Mouse (Mus musculus) kidney, embryonic 14.5 days (tissue): ENCODE measurements at regions not wholly inside any gene's neighbourhood (a gene's known extent, or its start where the extent isn't known, plus 50 kb on each side); places are given as distances from the start of the nearest gene placed in this dataset.

Experiments
- ATAC-seq: fragments of 200-750 bp; cut with Nextera tagmentation; 2 replicates; pipeline ENCODE4 v1.8.0; 2017; ENCODE audit warnings: moderate number of reproducible peaks, mild to moderate bottlenecking, moderate TSS enrichment, moderate library complexity; ENCODE audit not compliant: low FRiP score, low TSS enrichment
- H3K27ac ChIP-seq: fragments of 300-500 bp; sonication (generic); 2 replicates; pipeline ENCODE4 v1.5.1; 2014; ENCODE audit warnings: low read depth, mild to moderate bottlenecking, low read length, moderate library complexity, mixed read lengths
- H3K27me3 ChIP-seq: fragments of 300-500 bp; sonication (generic); 2 replicates; pipeline ENCODE4 v1.6.1; 2014; ENCODE audit warnings: mild to moderate bottlenecking, low read length; ENCODE audit not compliant: control insufficient read depth, insufficient read depth
- H3K36me3 ChIP-seq: fragments of 300-500 bp; sonication (generic); 2 replicates; pipeline ENCODE4 v1.6.1; 2014; ENCODE audit warnings: low read length, mixed read lengths; ENCODE audit not compliant: control insufficient read depth, insufficient read depth
- H3K4me1 ChIP-seq: fragments of 300-500 bp; sonication (generic); 2 replicates; pipeline ENCODE4 v1.6.1; 2014; ENCODE audit warnings: low read length, mixed read lengths; ENCODE audit not compliant: control insufficient read depth, insufficient read depth
- H3K4me2 ChIP-seq: fragments of 300-500 bp; sonication (generic); replicated peaks from 2 replicates; pipeline ENCODE4 v1.6.1; 2014; ENCODE audit warnings: low read depth, mild to moderate bottlenecking, low read length
- H3K4me3 ChIP-seq: fragments of 300-500 bp; sonication (generic); 2 replicates; pipeline ENCODE4 v1.5.1; 2014; ENCODE audit warnings: mild to moderate bottlenecking, low read length
- H3K9ac ChIP-seq: fragments of 300-500 bp; sonication (generic); 2 replicates; pipeline ENCODE4 v1.6.1; 2014; ENCODE audit warnings: low read depth, mild to moderate bottlenecking, low read length, moderate library complexity
- H3K9me3 ChIP-seq: fragments of 300-500 bp; sonication (generic); 2 replicates; pipeline ENCODE4 v1.6.1; 2016; ENCODE audit warnings: low read length; ENCODE audit not compliant: control insufficient read depth
- WGBS: fragments of 180-500 bp; shearing (Covaris S2); extraction: QIAGEN DNeasy Blood & Tissue Kit; methylation state at CpG from one replicate; pipeline ENCODE4 v1.1.7; 2014; 5-methylcytosine and 5-hydroxymethylcytosine counted together

DNA sequence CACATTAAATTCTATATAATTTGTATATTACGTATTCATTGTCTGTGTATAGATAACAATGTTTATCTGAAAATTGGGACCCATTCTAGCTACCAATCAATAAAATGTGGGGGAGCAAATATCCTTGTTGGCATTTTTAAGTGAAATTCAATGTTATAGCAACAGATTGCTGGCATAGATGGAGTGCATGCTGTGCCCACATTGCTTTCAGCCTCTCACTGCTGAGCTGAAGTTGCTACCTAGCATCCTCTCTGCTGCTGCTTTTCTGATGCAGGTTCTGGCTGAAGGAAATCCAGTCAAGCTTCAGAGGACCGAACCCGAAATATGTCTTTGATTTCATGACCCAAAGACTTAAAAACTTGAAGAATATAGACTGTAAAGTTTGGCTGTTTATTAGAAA is 80.0 kb upstream of the Scel start:
- no peaks in the 10 kb centered on the region for H3K36me3 ChIP-seq
- no peaks in the 10 kb centered on the region for H3K9me3 ChIP-seq
- H3K4me3 ChIP-seq: no peak overlapping the region
- no peak overlapping the region for H3K9ac ChIP-seq
- 95% methylated on average over 3 of the region's 3 CpGs for WGBS
- no peak for ATAC-seq
- no peaks in the 10 kb centered on the region for H3K4me1 ChIP-seq
- no peak overlapping the region for H3K27ac ChIP-seq
- no peaks in the 10 kb centered on the region for H3K27me3 ChIP-seq
- no peak overlapping the region for H3K4me2 ChIP-seq

GRCm38 (mm10) chr14:103427873-103428272 is 81.3 kb upstream of the Mycbp2 start:
- 87% methylated on average over 2 of the region's 2 CpGs for WGBS
- ATAC-seq: no peak
- no peaks in the 10 kb centered on the region for H3K36me3 ChIP-seq
- no peak overlapping the region for H3K4me3 ChIP-seq
- H3K4me2 ChIP-seq: no peak overlapping the region
- H3K27ac ChIP-seq: no peak overlapping the region
- H3K9ac ChIP-seq: no peak overlapping the region
- no peaks in the 10 kb centered on the region for H3K27me3 ChIP-seq
- H3K4me1 ChIP-seq: no peaks in the 10 kb centered on the region
- H3K9me3 ChIP-seq: no peaks in the 10 kb centered on the region

DNA sequence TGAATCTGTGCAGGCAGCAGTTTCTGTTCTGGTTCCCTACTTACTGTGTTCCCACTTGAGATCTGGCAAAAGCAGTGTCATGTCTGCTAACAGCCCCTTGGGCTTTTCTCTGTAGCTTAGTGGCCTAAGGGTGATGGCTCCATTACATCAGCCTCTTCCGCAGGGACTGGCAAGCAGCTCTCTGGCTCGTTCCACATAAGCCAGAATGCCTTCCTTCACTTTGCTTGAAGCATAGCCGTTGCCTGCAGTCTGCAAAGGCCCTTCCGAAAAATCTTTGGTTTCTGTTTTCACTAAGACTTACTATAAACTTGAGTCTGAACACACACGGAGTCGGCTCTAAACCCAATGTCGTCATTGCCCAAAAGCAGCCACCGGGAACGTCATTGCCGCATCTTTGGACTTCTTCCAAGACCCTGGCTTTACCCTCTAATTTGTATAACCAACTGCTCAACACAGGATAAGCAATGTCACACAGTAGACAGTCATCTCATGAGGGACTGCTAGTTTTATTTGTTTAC is 74.8 kb upstream of the Mycbp2 start:
- no peak overlapping the region for H3K9ac ChIP-seq
- no peak for ATAC-seq
- no peak overlapping the region for H3K27ac ChIP-seq
- 86% methylated on average over 10 of the region's 10 CpGs for WGBS
- H3K27me3 ChIP-seq: no peaks in the 10 kb centered on the region
- no peaks in the 10 kb centered on the region for H3K4me1 ChIP-seq
- H3K4me2 ChIP-seq: no peak overlapping the region
- H3K4me3 ChIP-seq: no peak overlapping the region
- no peaks in the 10 kb centered on the region for H3K36me3 ChIP-seq
- H3K9me3 ChIP-seq: no peaks in the 10 kb centered on the region

DNA sequence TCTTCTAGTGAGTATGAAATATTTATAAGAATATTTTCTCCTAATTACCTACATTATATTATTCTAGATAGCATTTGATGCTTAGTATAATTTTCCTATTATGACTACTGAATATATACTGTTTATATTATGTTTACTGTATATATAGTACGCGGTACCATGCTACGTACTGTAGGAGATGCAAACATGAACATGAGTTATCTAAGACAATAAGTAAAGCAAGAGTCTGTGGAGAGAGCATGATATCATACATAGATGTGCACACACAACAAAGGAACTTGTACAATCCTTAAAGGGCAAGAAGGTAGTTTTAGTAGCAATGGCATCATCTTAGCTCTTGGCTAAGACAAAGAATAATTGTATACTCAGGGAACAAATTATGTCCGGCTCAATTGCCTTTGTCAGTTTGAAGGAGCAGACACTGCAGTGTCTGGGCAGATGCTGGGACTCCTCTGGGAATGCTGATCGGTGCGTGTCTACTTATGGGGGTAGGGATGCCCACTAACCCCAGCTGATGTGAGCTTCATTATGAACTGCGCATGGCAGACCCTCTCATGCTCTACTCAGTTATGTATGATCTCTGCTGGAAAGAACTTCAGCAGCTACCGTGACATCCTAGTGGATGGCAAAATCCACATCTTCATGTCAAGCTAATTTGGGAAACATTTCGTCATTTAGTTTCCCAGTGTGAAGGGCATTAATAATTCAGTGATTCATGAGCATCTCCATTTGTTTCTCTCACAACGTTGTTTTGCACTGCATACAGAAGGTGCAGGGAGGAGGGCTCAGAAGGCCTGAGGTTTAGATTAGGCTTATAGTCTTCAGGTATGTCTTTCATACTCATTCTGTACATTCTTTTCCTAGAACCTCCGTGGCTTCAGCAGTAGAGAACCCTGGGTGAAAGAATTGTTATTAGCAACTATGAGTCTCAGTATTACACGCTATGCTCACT is 70.8 kb upstream of the Mycbp2 start:
- H3K9me3 ChIP-seq: no peaks in the 10 kb centered on the region
- H3K4me1 ChIP-seq: no peaks in the 10 kb centered on the region
- H3K4me3 ChIP-seq: no peak overlapping the region
- no peak overlapping the region for H3K4me2 ChIP-seq
- H3K36me3 ChIP-seq: no peaks in the 10 kb centered on the region
- no peaks in the 10 kb centered on the region for H3K27me3 ChIP-seq
- H3K27ac ChIP-seq: no peak overlapping the region
- ATAC-seq: no peak
- 84% methylated on average over 12 of the region's 12 CpGs for WGBS
- H3K9ac ChIP-seq: no peak overlapping the region

- H3K4me2 ChIP-seq: no peak overlapping the region
- no peak overlapping the region for H3K9ac ChIP-seq
- H3K4me3 ChIP-seq: no peak overlapping the region
- H3K27ac ChIP-seq: no peak overlapping the region
- no peaks in the 10 kb centered on the region for H3K36me3 ChIP-seq
- no peaks in the 10 kb centered on the region for H3K9me3 ChIP-seq
- no peaks in the 10 kb centered on the region for H3K4me1 ChIP-seq
- no peaks in the 10 kb centered on the region for H3K27me3 ChIP-seq
- no peak for ATAC-seq
- 90% methylated on average over 2 of the region's 2 CpGs for WGBS
These were observed 58.0 kb upstream of the Mycbp2 start for GRCm38 (mm10) chr14:103404611-103405010.

GRCm38 (mm10) chr14:103403054-103403453 is 56.4 kb upstream of the Mycbp2 start:
- Histone ChIP-seq H3K9ac (no peak overlapping the region), H3K27ac (no peak overlapping the region), H3K4me3 (no peak overlapping the region), H3K4me2 (no peak overlapping the region), H3K36me3 (no peaks in the 10 kb centered on the region), H3K4me1 (no peaks in the 10 kb centered on the region), H3K27me3 (no peaks in the 10 kb centered on the region), H3K9me3 (no peaks in the 10 kb centered on the region)
- WGBS: 70% methylated on average over 3 of the region's 3 CpGs
- no peak for ATAC-seq

- H3K4me3 ChIP-seq: no peak overlapping the region
- H3K9ac ChIP-seq: no peak overlapping the region
- no peaks in the 10 kb centered on the region for H3K9me3 ChIP-seq
- no peak for ATAC-seq
- H3K4me2 ChIP-seq: no peak overlapping the region
- H3K27me3 ChIP-seq: no peaks in the 10 kb centered on the region
- H3K36me3 ChIP-seq: no peaks in the 10 kb centered on the region
- H3K27ac ChIP-seq: no peak overlapping the region
- no peaks in the 10 kb centered on the region for H3K4me1 ChIP-seq
- 88% methylated on average over 2 of the region's 2 CpGs for WGBS
These were observed 55.4 kb upstream of the Mycbp2 start for GRCm38 (mm10) chr14:103401983-103402382.

DNA sequence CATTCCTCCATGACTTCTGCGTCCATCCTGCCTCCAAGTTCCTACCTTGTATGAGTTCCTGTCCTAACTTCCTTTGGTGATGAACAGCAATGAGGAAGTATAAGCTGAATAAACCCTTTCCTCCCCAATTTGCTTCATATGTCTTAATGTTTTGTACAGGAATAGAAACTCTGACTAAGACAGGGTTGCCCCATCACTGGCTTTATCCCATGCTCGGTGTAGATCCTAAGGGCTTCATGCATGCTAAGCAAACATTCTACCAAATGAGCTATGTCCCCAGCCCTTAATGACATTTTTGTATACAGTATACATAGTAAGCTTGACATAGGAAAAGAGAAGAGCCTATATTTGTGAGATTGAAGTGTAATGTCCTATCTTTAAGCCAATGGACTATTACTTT is 54.7 kb upstream of the Mycbp2 start:
- whole genome bisulfite sequencing: 93% methylated on average over 2 of the region's 2 CpGs
- Histone ChIP-seq H3K9me3 (no peaks in the 10 kb centered on the region), H3K4me1 (no peaks in the 10 kb centered on the region)

DNA sequence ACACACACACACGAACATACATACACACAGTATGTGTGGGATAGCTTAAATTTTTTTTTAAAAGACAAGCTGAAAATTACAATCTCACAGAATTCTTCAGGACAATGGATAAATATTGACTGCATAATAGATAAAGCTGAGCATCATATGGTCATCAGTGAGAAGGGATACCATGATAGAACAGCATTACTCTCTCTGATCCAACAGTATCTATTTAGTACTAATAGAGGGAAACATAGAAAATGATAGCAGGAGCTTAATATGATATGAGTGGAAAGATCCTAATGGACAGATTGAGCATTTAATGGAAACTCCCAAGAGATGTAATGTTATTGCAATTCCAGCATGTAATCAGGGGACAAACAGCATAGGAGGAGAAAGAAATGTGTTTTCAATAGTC is 51.8 kb upstream of the Mycbp2 start:
- WGBS: 77% methylated on average over 1 of the region's 1 CpGs
- no peak overlapping the region for H3K27ac ChIP-seq
- H3K9ac ChIP-seq: no peak overlapping the region
- ATAC-seq: no peak
- no peak overlapping the region for H3K4me3 ChIP-seq
- H3K27me3 ChIP-seq: no peaks in the 10 kb centered on the region
- H3K4me1 ChIP-seq: no peaks in the 10 kb centered on the region
- H3K4me2 ChIP-seq: no peak overlapping the region
- no peaks in the 10 kb centered on the region for H3K9me3 ChIP-seq
- no peaks in the 10 kb centered on the region for H3K36me3 ChIP-seq

More for the DNA sequence above, 54.7 kb upstream of the Mycbp2 start:
- no peak for ATAC-seq
- Histone ChIP-seq H3K27ac (no peak overlapping the region), H3K4me3 (no peak overlapping the region), H3K27me3 (no peaks in the 10 kb centered on the region), H3K4me2 (no peak overlapping the region), H3K9ac (no peak overlapping the region), H3K36me3 (no peaks in the 10 kb centered on the region)
